Mouse (Mus musculus) intestine, embryonic 14.5 days (tissue): ENCODE measurements around the gene Wdr91. TPM values are rescaled to one million over a fixed set of nuclear protein-coding genes. Genes with fewer than 3 reads are reported as not detected.
A peak's percentile ranks its signal among the peaks of the same experiment; 100 is the strongest.

Experiments used
- ATAC-seq: fragments of 200-750 bp; cut with Nextera tagmentation; replicated peaks from 2 replicates; pipeline ENCODE4 v1.8.0; 2017; ENCODE audit warnings: low read depth, moderate number of reproducible peaks, moderate TSS enrichment, moderate library complexity; ENCODE audit not compliant: low FRiP score, low TSS enrichment
- DNase-seq: peaks from one replicate; pipeline ENCODE4 v3.0.0-alpha.2; 2018; ENCODE audit warnings: low spot score
- H3K27ac ChIP-seq: fragments of 300-500 bp; sonication (generic); 2 replicates; pipeline ENCODE4 v1.5.1; 2014; ENCODE audit warnings: low read depth, mild to moderate bottlenecking, control low read depth
- H3K27me3 ChIP-seq: fragments of 300-500 bp; sonication (generic); replicated peaks from 2 replicates; pipeline ENCODE4 v1.6.1; 2014; ENCODE audit warnings: low read length, control low read depth; ENCODE audit not compliant: control insufficient read depth, insufficient read depth
- H3K36me3 ChIP-seq: fragments of 300-500 bp; sonication (generic); 2 replicates; pipeline ENCODE4 v1.6.1; 2014; ENCODE audit warnings: low read length, control low read depth; ENCODE audit not compliant: control insufficient read depth, insufficient read depth
- H3K4me1 ChIP-seq: fragments of 300-500 bp; sonication (generic); replicated peaks from 2 replicates; pipeline ENCODE4 v1.6.1; 2014; ENCODE audit warnings: low read length, control low read depth, mixed read lengths; ENCODE audit not compliant: control insufficient read depth, insufficient read depth
- H3K4me2 ChIP-seq: fragments of 300-500 bp; sonication (generic); 2 replicates; pipeline ENCODE4 v1.6.1; 2014; ENCODE audit warnings: low read length
- H3K4me3 ChIP-seq: fragments of 300-500 bp; sonication (generic); 2 replicates; pipeline ENCODE4 v1.5.1; 2014; ENCODE audit warnings: low read depth, low read length, control low read depth, mixed read lengths
- H3K9ac ChIP-seq: fragments of 300-500 bp; sonication (generic); 2 replicates; pipeline ENCODE4 v1.6.1; 2014; ENCODE audit warnings: mild to moderate bottlenecking, low read length
- H3K9me3 ChIP-seq: fragments of 300-500 bp; sonication (generic); 2 replicates; pipeline ENCODE4 v1.6.1; 2016; ENCODE audit warnings: low read length, control low read depth; ENCODE audit not compliant: control insufficient read depth
- WGBS: fragments of 180-500 bp; shearing (Covaris S2); extraction: QIAGEN DNeasy Blood & Tissue Kit; methylation state at CpG from one replicate; pipeline ENCODE4 v1.1.7; 2014; 5-methylcytosine and 5-hydroxymethylcytosine counted together
- polyA plus RNA-seq: library from polyadenylated mRNA; unstranded; fragments of >200 nt; fragmentation: Nextera tagmentation; extraction: Ambion mirVana; gene quantifications from 2 replicates; pipeline ENCODE4 v1.2.1, GENCODE M21; 2014

The Wdr91 gene
- polyA plus RNA-seq, result 8.2 and 9.2 TPM in 2 replicates

DNA sequence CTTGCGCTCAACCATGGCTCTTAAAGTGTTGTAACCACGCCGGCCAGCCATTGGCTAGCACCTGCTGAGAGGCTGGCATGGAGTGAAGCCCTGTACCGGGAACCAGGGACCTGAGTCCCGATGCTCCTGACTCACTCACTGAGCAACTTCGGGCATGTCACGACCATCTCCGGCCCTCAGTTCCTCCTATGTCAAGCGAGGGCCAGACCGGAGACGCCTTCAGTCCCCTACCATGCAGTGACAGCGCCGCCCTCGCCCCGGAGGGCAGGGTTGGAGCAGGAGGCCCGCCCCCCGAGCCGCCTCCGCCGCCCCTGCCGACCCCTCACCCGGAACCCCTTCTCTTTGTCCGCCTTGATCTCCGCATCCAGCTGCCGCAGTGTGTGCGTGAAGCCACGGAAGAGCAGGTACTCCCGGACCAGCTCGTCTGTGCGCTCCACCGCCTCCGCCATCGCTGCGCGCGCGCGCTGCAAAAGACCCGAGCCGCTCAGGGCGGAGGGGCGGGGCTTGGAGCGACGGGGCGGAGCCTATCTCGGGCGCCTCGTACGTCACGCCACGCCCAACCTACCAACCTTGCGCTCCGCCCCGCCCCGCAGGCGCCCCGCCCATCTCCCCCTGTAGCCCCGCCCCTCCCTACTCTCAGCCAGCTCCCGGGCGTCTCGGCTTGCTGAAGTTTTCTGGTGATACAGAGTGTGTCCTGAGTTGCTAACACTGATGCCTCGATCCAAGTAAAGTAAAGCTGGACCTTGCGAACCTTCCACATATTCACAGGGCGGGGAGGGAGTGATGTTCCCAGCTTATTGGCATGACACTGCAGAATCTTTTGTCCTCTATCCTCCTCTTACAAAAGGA, at the start of gene Wdr91:
Gene Wdr91 (minus strand): TSS at position 506 of the 849 bp plus-strand sequence.
- Histone ChIP-seq H3K27me3 (no peaks in the 10 kb centered on the region), H3K4me2 (peak within 1 kb of the TSS; percentile 66), H3K9ac (peak within 1 kb of the TSS; percentile 63), H3K9me3 (no peaks in the 10 kb centered on the region), H3K36me3 (peaks cover 26% of the 10 kb centered on the region), H3K27ac (peak within 1 kb of the TSS; percentile 62), H3K4me1 (peaks cover 7% of the 10 kb centered on the region), H3K4me3 (peak within 1 kb of the TSS; percentile 77)
- ATAC-seq, result peak; percentile 92
- DNase-seq, result peak; percentile 99
- WGBS, result under 1% methylated on average over 64 of the region's 64 CpGs

DNA sequence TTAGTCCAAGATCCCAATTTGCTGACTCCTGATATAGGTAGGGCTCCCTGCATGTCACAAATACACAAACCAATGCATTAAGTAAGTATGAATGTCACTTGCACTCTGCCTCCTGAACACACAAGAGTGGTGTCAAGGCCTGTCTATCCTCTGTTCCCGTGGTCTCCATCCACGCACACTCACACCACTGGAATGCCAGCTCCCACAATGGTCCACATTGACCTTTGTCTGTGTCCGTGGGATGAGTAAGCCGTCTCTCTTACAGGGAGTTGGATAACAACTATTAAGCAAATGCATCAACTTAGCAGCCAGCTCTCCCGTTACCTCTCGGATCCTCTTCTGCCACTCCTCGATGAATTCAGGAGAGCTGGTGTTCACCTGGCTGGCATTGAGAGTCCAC, 48.5 kb upstream of the Wdr91 start:
- H3K4me1 ChIP-seq, result no peaks in the 10 kb centered on the region
- WGBS, result 89% methylated on average over 7 of the region's 7 CpGs

DNA sequence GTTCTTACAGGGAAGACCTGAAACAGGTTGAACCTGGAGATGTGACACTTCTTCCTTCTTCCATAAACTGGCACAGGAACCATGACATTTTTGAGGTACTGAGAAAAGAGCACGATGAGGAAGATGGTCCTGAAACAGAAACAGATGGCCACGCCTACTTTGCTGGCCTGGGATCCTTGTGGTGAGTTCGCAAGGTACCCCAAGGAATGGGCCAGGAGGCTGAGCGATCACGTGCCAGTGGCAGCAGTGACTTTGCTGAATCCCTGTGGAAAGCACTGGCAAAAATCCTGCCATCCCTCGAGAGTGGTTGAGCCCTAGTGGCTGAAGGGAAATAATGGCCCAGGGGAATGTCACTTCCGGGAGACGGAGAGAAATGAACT, 45.2 kb upstream of the Wdr91 start:
- WGBS, result 39% methylated on average over 8 of the region's 8 CpGs
- H3K4me2 ChIP-seq, result peak overlapping the region; percentile 30
- no peak for DNase-seq

More for the DNA sequence above, 48.5 kb upstream of the Wdr91 start:
- Histone ChIP-seq H3K27ac (no peak overlapping the region), H3K36me3 (no peaks in the 10 kb centered on the region), H3K4me3 (no peak overlapping the region), H3K4me2 (no peak overlapping the region), H3K27me3 (no peaks in the 10 kb centered on the region), H3K9ac (no peak overlapping the region), H3K9me3 (no peaks in the 10 kb centered on the region)
- DNase-seq, result no peak
- no peak for ATAC-seq

DNA sequence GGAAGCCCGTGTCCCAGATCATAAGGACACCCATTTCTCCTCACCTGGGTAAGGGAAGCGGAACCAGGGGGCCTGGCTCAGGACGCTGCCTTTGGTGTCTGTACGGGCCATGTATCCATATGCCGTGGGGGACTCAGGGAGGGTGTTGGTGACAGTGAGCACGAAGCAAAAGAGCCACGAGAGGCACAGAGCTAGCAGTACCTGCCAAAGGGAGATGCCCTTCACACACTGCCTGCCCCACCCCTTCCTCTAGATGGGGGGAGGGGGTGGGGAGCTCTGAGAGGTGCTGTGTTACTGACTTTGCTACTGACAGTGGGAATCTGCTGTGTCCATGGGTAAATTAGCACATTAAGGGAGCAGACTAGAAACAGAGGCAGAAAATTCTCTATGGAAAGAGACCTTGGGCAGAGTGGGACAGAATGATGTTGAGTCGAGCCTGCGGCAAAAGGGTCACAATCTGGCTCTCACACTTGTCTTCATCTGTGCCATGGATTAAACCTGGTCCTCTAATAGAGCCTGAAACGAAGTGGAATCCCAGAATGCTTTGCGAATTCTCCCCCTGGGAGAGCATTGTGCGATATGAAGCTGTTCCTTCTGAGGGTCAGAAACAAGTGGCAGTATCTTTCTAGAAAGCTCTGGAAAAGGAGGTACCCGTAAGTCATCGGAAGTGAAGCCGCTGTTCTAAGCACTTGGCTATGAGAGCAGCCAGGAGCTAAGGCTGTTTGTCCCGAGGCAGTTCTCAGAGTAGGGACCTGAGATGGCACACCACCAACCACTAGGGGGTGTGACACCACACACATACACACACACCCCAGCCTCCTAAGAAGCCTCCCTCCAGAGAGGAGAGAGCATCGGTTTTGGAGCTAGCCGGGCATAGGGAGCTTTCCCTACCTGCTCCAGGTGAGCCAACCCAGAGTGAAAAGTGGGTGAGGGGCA, 44.5 kb upstream of the Wdr91 start:
- peak overlapping the region; percentile 30 for H3K4me2 ChIP-seq
- 50% methylated on average over 18 of the region's 18 CpGs for WGBS
- no peaks in the 10 kb centered on the region for H3K36me3 ChIP-seq
- DNase-seq, result peak; percentile 61
- H3K27me3 ChIP-seq, result no peaks in the 10 kb centered on the region
- peak; percentile 77; the same call in 1 of the 2 replicates for ATAC-seq
- H3K27ac ChIP-seq, result no peak overlapping the region
- no peak overlapping the region for H3K4me3 ChIP-seq
- H3K9ac ChIP-seq, result no peak overlapping the region
- no peaks in the 10 kb centered on the region for H3K4me1 ChIP-seq
- no peaks in the 10 kb centered on the region for H3K9me3 ChIP-seq

More for the DNA sequence above, 45.2 kb upstream of the Wdr91 start:
- no peak for ATAC-seq
- H3K27ac ChIP-seq, result no peak overlapping the region
- no peaks in the 10 kb centered on the region for H3K4me1 ChIP-seq
- H3K36me3 ChIP-seq, result no peaks in the 10 kb centered on the region
- no peaks in the 10 kb centered on the region for H3K27me3 ChIP-seq
- no peak overlapping the region for H3K9ac ChIP-seq
- H3K4me3 ChIP-seq, result no peak overlapping the region
- H3K9me3 ChIP-seq, result no peaks in the 10 kb centered on the region

DNA sequence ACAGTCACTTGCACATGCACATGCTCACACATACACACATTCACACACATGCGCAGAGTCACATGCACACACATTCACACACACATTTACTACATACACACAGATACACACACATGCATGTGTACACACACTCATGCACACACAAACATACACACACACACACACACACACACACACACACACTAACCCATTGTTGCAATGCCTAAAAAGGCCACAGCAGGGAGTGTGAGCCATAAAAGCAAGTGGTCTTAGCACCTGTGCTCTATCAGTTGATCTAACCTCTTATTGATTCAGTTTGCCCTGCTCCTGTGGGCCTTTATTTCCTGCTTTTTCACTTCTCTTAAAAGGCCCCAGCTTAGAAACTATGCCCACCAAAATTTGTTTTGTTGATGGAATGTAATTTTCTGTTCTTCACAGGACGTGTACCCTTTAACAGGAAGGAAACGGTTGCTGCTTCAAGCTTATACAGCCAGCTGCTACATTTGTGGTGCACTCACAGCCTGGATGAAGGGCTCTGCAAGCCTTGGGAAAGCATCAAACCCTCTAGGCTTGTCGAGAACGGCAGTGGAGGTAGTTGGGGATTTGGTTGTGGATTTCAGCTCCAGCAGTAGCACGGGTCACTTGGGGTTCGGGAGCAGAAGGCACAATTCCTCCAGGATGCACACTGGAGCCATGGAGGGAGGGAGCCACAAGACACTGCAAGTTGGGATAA, 41.4 kb upstream of the Wdr91 start:
- DNase-seq, result no peak
- ATAC-seq, result no peak

DNA sequence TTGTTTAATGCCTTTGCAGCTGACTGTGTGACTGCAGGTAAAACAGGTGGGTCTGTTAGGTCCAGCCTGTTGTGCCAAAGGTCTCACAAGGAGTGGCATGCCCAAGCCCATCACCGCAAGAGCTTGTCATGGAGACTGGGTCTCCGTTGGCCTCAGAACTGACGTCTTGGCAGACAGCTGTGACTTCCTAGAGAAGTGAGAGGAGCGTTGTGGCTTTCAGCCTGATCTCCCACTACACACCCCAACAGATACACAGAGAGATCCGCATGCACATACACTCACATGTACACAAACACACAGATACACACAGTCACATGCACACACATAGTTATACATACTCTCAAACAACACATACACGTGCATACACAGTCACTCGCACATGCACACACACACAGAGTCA, 40.8 kb upstream of the Wdr91 start:
- 0 out of 2 replicates have a peak, but pooled peaks cover 4% of the 10 kb centered on the region for H3K9me3 ChIP-seq
- H3K4me1 ChIP-seq, result no peaks in the 10 kb centered on the region
- H3K36me3 ChIP-seq, result no peaks in the 10 kb centered on the region
- H3K27ac ChIP-seq, result no peak overlapping the region
- 90% methylated on average over 7 of the region's 7 CpGs for WGBS
- H3K9ac ChIP-seq, result no peak overlapping the region
- H3K4me2 ChIP-seq, result no peak overlapping the region
- no peak overlapping the region for H3K4me3 ChIP-seq
- no peaks in the 10 kb centered on the region for H3K27me3 ChIP-seq
- no peak for ATAC-seq
- DNase-seq, result no peak

More for the DNA sequence above, 41.4 kb upstream of the Wdr91 start:
- Histone ChIP-seq H3K36me3 (no peaks in the 10 kb centered on the region), H3K27ac (no peak overlapping the region), H3K4me1 (no peaks in the 10 kb centered on the region), H3K9me3 (0 out of 2 replicates have a peak, but pooled peaks cover 4% of the 10 kb centered on the region), H3K4me2 (no peak overlapping the region), H3K4me3 (no peak overlapping the region), H3K27me3 (no peaks in the 10 kb centered on the region), H3K9ac (no peak overlapping the region)
- 73% methylated on average over 7 of the region's 7 CpGs for WGBS

DNA sequence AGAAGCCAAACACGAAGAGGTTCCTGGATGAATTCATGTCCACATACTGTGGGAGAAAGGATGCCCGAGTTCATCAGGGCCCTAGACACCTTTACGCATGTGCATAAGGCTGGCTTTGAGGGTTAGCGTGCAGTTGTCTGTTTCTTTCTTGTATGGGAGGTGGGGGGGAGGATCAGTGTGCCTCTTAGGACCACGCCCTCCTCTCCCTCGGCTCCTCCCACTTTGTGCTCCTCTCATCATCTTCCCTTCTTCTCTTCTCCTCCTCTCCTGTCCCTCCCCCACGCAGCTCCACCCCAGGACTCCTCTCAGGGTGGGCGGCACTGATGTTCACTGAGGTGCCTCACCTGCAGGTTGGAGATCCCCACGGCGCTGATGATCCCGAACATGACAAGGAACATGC, 37.8 kb upstream of the Wdr91 start:
- ATAC-seq (no peak), DNase-seq (no peak)
- no peak overlapping the region for H3K9ac ChIP-seq
- peak overlapping the region; percentile 42 for H3K4me2 ChIP-seq
- H3K27ac ChIP-seq, result no peak overlapping the region
- H3K36me3 ChIP-seq, result no peaks in the 10 kb centered on the region
- H3K9me3 ChIP-seq, result 0 out of 2 replicates have a peak, but pooled peaks cover 4% of the 10 kb centered on the region
- H3K27me3 ChIP-seq, result no peaks in the 10 kb centered on the region
- no peaks in the 10 kb centered on the region for H3K4me1 ChIP-seq
- H3K4me3 ChIP-seq, result no peak overlapping the region
- WGBS, result 19% methylated on average over 10 of the region's 11 CpGs

DNA sequence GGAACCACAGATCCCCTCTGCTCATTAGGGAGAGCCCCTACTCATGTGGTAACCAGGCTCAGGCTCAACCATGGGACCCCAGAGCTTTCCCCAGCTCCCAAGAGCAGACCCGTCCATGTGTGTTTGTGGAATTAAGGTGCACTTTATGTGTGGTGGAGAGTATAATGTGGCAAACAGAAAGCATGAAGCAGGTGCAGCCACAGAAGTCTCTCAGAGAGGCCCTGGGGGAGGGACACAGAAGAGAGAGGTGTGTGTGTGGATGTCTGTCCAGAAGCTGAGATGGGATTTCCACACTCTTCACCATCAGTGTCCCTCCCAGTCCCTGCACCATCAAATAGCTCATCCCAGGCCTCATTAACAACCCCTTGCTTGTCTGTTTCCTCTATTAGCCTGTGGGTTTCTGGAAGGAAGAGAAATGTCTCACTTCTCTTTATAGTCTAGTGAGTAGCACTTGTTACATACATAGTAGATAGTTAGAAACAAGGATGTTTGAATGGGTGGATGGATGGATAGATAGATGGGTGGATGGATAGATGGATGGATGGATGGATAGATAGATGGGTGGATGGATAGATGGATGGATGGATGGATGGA, 35.9 kb upstream of the Wdr91 start:
- no peak overlapping the region for H3K27ac ChIP-seq
- H3K9ac ChIP-seq, result no peak overlapping the region
- ATAC-seq (no peak), DNase-seq (no peak)
- WGBS, result 75% methylated on average over 1 of the region's 1 CpGs
- 0 out of 2 replicates have a peak, but pooled peaks cover 4% of the 10 kb centered on the region for H3K9me3 ChIP-seq
- no peaks in the 10 kb centered on the region for H3K4me1 ChIP-seq
- H3K4me3 ChIP-seq, result no peak overlapping the region
- H3K36me3 ChIP-seq, result no peaks in the 10 kb centered on the region
- H3K4me2 ChIP-seq, result no peak overlapping the region
- H3K27me3 ChIP-seq, result no peaks in the 10 kb centered on the region
